Mouse (Mus musculus): ENCODE results near the gene Olfr93. TPM values are rescaled to one million over a fixed set of nuclear protein-coding genes. Genes with fewer than 3 reads are reported as not detected.

The Olfr93 gene
- not detected in 2 replicates for polyA plus RNA-seq (2014; fragmentation: Nextera tagmentation; extraction: Ambion mirVana)

- ATAC-seq (replicated peaks; ENCODE audit: insufficient number of reproducible peaks, low FRiP score, low TSS enrichment), result no peak
- Histone ChIP-seq H3K4me1 (ENCODE audit: control insufficient read depth, insufficient read depth, low read length) (no peaks in the 10 kb centered on the region), H3K27me3 (ENCODE audit: control insufficient read depth, insufficient read depth, low read length) (no peaks in the 10 kb centered on the region), H3K27ac (ENCODE audit: low read depth, low read length) (no peak within 1 kb of the TSS), H3K4me3 (ENCODE audit: low read depth, low read length) (no peak within 1 kb of the TSS), H3K4me2 (no peak within 1 kb of the TSS), H3K9ac (ENCODE audit: low read depth, low read length) (no peak within 1 kb of the TSS), H3K9me3 (replicated peaks; ENCODE audit: control insufficient read depth, low read length) (no peaks in the 10 kb centered on the region), H3K36me3 (ENCODE audit: control insufficient read depth, insufficient read depth, low read length) (no peaks in the 10 kb centered on the region)
Measured at GRCm38 (mm10) chr17:37161394-37161793, at the start of gene Olfr93. Gene Olfr93, minus strand, starts transcription at chr17:37161494.

- no peak overlapping the region for H3K27ac ChIP-seq (ENCODE audit: low read depth, low read length)
- H3K9ac ChIP-seq (ENCODE audit: low read depth, low read length), result no peak overlapping the region
- no peak overlapping the region for H3K4me2 ChIP-seq
- no peaks in the 10 kb centered on the region for H3K9me3 ChIP-seq (replicated peaks; ENCODE audit: control insufficient read depth, low read length)
- no peak for ATAC-seq (replicated peaks; ENCODE audit: insufficient number of reproducible peaks, low FRiP score, low TSS enrichment)
- H3K4me3 ChIP-seq (ENCODE audit: low read depth, low read length), result no peak overlapping the region
- no peaks in the 10 kb centered on the region for H3K36me3 ChIP-seq (ENCODE audit: control insufficient read depth, insufficient read depth, low read length)
- 27% methylated on average over 3 of the region's 3 CpGs for WGBS (ENCODE audit: insufficient replicate concordance)
- no peaks in the 10 kb centered on the region for H3K27me3 ChIP-seq (ENCODE audit: control insufficient read depth, insufficient read depth, low read length)
- H3K4me1 ChIP-seq (ENCODE audit: control insufficient read depth, insufficient read depth, low read length), result no peaks in the 10 kb centered on the region
Measured at GRCm38 (mm10) chr17:37203917-37204236, 42.6 kb upstream of the Olfr93 start.

DNA sequence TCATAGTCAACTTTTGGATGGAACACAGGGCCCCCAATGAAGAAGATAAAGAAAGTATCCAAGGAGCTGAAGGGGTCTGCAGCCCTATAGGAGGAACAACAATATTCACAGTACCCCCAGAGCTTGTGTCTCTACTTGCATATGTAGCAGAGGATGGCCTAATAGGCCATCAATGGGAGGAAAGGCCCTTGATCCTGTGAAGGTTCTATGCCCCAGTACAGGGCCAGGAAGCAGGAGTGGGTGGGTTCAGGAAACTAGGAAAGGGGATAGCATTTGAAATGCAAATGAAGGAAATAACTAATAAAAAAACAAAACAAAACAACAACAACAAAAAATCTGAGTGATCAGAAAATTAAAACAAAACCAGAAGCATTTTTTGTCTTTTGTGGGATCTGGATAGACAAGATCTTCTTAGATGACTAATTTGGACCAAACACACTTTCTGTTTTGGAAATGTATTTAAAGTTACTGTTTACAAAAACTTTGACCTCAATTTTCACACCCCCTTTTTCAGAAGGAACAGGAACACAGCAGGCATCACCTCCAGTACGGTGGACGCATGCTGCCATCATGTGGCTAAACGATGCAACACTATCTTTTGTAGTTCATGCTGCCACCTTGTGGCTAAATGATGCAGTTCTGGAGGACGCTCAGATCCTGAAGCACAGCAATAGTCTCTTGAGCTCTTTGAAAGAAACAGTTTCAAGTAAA is 42.1 kb upstream of the Olfr93 start:
- no peak for ATAC-seq (replicated peaks; ENCODE audit: insufficient number of reproducible peaks, low FRiP score, low TSS enrichment)
- WGBS (ENCODE audit: insufficient replicate concordance), result 0% methylated on average over 4 of the region's 4 CpGs

GRCm38 (mm10) chr17:37200894-37201293 is 39.6 kb upstream of the Olfr93 start, which contains the start of gene Olfr94:
Gene Olfr94, minus strand, starts transcription at chr17:37200994.
- Histone ChIP-seq H3K4me1 (ENCODE audit: control insufficient read depth, insufficient read depth, low read length) (no peaks in the 10 kb centered on the region), H3K9ac (ENCODE audit: low read depth, low read length) (no peak within 1 kb of the TSS), H3K4me2 (no peak within 1 kb of the TSS), H3K27ac (ENCODE audit: low read depth, low read length) (no peak within 1 kb of the TSS), H3K27me3 (ENCODE audit: control insufficient read depth, insufficient read depth, low read length) (peaks cover 28% of the 10 kb centered on the region), H3K9me3 (replicated peaks; ENCODE audit: control insufficient read depth, low read length) (no peaks in the 10 kb centered on the region), H3K4me3 (ENCODE audit: low read depth, low read length) (no peak within 1 kb of the TSS), H3K36me3 (ENCODE audit: control insufficient read depth, insufficient read depth, low read length) (no peaks in the 10 kb centered on the region)
- WGBS (ENCODE audit: insufficient replicate concordance), result 74% methylated on average over 2 of the region's 2 CpGs
- ATAC-seq (replicated peaks; ENCODE audit: insufficient number of reproducible peaks, low FRiP score, low TSS enrichment), result no peak

More for the DNA sequence above, 42.1 kb upstream of the Olfr93 start:
- no peaks in the 10 kb centered on the region for H3K4me1 ChIP-seq (ENCODE audit: control insufficient read depth, insufficient read depth, low read length)
- no peak overlapping the region for H3K4me3 ChIP-seq (ENCODE audit: low read depth, low read length)
- H3K36me3 ChIP-seq (ENCODE audit: control insufficient read depth, insufficient read depth, low read length), result no peaks in the 10 kb centered on the region
- H3K9ac ChIP-seq (ENCODE audit: low read depth, low read length), result no peak overlapping the region
- no peaks in the 10 kb centered on the region for H3K9me3 ChIP-seq (replicated peaks; ENCODE audit: control insufficient read depth, low read length)
- H3K27me3 ChIP-seq (ENCODE audit: control insufficient read depth, insufficient read depth, low read length), result peaks cover 3% of the 10 kb centered on the region
- H3K27ac ChIP-seq (ENCODE audit: low read depth, low read length), result no peak overlapping the region
- no peak overlapping the region for H3K4me2 ChIP-seq

GRCm38 (mm10) chr17:37196845-37197724 is 35.8 kb upstream of the Olfr93 start:
- Histone ChIP-seq H3K27me3 (ENCODE audit: control insufficient read depth, insufficient read depth, low read length) (peaks cover 37% of the 10 kb centered on the region), H3K4me1 (ENCODE audit: control insufficient read depth, insufficient read depth, low read length) (no peaks in the 10 kb centered on the region), H3K4me3 (ENCODE audit: low read depth, low read length) (peak overlapping the region; percentile 61), H3K9me3 (replicated peaks; ENCODE audit: control insufficient read depth, low read length) (no peaks in the 10 kb centered on the region), H3K36me3 (ENCODE audit: control insufficient read depth, insufficient read depth, low read length) (no peaks in the 10 kb centered on the region), H3K4me2 (peak overlapping the region; percentile 90), H3K27ac (ENCODE audit: low read depth, low read length) (no peak overlapping the region), H3K9ac (ENCODE audit: low read depth, low read length) (peak overlapping the region; percentile 39; the same call in 1 of the 2 replicates)
- WGBS (ENCODE audit: insufficient replicate concordance), result under 1% methylated on average over 77 of the region's 77 CpGs
- ATAC-seq (replicated peaks; ENCODE audit: insufficient number of reproducible peaks, low FRiP score, low TSS enrichment), result peak; percentile 69

DNA sequence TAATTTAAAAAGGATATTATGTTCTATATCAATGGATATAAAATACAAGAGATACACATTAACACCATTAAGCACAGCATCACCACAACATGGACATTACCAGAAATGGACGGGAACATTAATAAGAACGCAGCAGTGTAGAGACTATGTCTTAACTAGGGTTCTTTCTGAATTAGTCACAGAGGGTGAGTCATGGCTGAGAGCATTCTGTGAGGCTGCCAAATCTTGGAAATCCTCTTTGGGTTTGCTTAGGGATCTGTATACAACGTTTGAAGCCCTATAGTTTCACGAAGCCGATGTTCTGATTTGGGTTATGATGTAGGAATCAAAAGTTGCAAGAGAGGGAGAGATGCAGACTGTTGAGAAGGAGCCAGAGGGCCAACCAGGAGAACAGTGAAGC is 33.5 kb upstream of the Olfr93 start:
- Histone ChIP-seq H3K36me3 (ENCODE audit: control insufficient read depth, insufficient read depth, low read length) (no peaks in the 10 kb centered on the region), H3K4me1 (ENCODE audit: control insufficient read depth, insufficient read depth, low read length) (no peaks in the 10 kb centered on the region), H3K27ac (ENCODE audit: low read depth, low read length) (no peak overlapping the region), H3K4me2 (no peak overlapping the region), H3K27me3 (ENCODE audit: control insufficient read depth, insufficient read depth, low read length) (peaks cover 37% of the 10 kb centered on the region), H3K9me3 (replicated peaks; ENCODE audit: control insufficient read depth, low read length) (no peaks in the 10 kb centered on the region), H3K9ac (ENCODE audit: low read depth, low read length) (no peak overlapping the region), H3K4me3 (ENCODE audit: low read depth, low read length) (no peak overlapping the region)
- 81% methylated on average over 5 of the region's 5 CpGs for WGBS (ENCODE audit: insufficient replicate concordance)
- ATAC-seq (replicated peaks; ENCODE audit: insufficient number of reproducible peaks, low FRiP score, low TSS enrichment), result no peak

DNA sequence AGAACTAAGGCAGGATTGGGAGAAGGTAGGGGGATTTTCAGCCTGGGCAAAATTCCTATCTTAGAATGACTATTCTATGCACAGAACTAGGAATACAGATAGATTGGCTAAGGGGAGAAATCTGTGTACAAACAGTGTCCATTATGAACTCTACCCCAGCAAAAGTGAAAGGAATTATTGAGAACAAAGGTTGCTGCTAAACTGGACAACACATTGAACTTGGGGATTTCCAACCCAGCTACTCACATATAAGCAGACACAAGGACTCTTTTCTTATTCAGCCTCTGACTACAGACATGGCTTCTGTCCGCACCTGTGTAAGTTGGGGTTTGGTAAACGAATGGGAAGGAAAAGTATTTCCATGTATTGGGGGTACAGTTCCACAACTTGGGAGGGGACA is 32.4 kb upstream of the Olfr93 start, which contains the start of gene Ubd:
TSS of gene Ubd (plus strand) at position 237 of the 400 bp plus-strand sequence.
- ATAC-seq (replicated peaks; ENCODE audit: insufficient number of reproducible peaks, low FRiP score, low TSS enrichment), result no peak
- WGBS (ENCODE audit: insufficient replicate concordance), result 79% methylated on average over 2 of the region's 2 CpGs
- H3K27me3 ChIP-seq (ENCODE audit: control insufficient read depth, insufficient read depth, low read length), result peaks cover 37% of the 10 kb centered on the region

GRCm38 (mm10) chr17:37193032-37193431 is 31.7 kb upstream of the Olfr93 start:
- H3K4me2 ChIP-seq, result no peak overlapping the region
- no peak for ATAC-seq (replicated peaks; ENCODE audit: insufficient number of reproducible peaks, low FRiP score, low TSS enrichment)
- H3K27ac ChIP-seq (ENCODE audit: low read depth, low read length), result no peak overlapping the region
- no peaks in the 10 kb centered on the region for H3K36me3 ChIP-seq (ENCODE audit: control insufficient read depth, insufficient read depth, low read length)
- H3K9me3 ChIP-seq (replicated peaks; ENCODE audit: control insufficient read depth, low read length), result no peaks in the 10 kb centered on the region
- no peak overlapping the region for H3K4me3 ChIP-seq (ENCODE audit: low read depth, low read length)
- no peak overlapping the region for H3K9ac ChIP-seq (ENCODE audit: low read depth, low read length)
- H3K4me1 ChIP-seq (ENCODE audit: control insufficient read depth, insufficient read depth, low read length), result no peaks in the 10 kb centered on the region
- peaks cover 30% of the 10 kb centered on the region for H3K27me3 ChIP-seq (ENCODE audit: control insufficient read depth, insufficient read depth, low read length)

More for the DNA sequence above, 32.4 kb upstream of the Olfr93 start, which contains the start of gene Ubd:
- Histone ChIP-seq H3K27ac (ENCODE audit: low read depth, low read length) (no peak within 1 kb of the TSS), H3K4me1 (ENCODE audit: control insufficient read depth, insufficient read depth, low read length) (no peaks in the 10 kb centered on the region), H3K9ac (ENCODE audit: low read depth, low read length) (no peak within 1 kb of the TSS), H3K9me3 (replicated peaks; ENCODE audit: control insufficient read depth, low read length) (no peaks in the 10 kb centered on the region), H3K4me3 (ENCODE audit: low read depth, low read length) (no peak within 1 kb of the TSS), H3K4me2 (no peak within 1 kb of the TSS), H3K36me3 (ENCODE audit: control insufficient read depth, insufficient read depth, low read length) (no peaks in the 10 kb centered on the region)
